Mouse (Mus musculus): ENCODE measurements at regions not wholly inside any gene's neighbourhood (a gene's known extent, or its start where the extent isn't known, plus 50 kb on each side); places are given as distances from the start of the nearest gene placed in this dataset.

DNA sequence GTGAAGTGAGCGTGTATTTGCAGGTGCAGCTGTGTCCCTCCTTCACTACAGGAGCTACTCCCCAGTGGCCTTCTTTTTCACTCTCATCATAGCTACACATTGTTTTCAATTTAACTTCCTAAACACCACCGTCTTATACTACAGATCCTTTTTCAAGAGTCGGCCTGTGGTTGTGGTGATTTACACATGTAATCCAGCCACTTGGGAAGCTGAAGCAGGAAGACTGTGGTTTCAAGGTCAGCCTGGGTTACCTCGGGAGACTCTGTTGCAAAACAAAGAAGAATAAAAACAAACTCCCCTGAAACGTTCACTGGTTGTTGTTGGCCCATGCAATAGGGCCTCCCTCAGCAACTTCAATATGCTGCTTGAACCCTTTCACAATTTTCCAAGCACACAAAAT lies 153.8 kb upstream of the Kcnh8 start:
- DNase-seq (ENCODE audit: low spot score) = no peak

DNA sequence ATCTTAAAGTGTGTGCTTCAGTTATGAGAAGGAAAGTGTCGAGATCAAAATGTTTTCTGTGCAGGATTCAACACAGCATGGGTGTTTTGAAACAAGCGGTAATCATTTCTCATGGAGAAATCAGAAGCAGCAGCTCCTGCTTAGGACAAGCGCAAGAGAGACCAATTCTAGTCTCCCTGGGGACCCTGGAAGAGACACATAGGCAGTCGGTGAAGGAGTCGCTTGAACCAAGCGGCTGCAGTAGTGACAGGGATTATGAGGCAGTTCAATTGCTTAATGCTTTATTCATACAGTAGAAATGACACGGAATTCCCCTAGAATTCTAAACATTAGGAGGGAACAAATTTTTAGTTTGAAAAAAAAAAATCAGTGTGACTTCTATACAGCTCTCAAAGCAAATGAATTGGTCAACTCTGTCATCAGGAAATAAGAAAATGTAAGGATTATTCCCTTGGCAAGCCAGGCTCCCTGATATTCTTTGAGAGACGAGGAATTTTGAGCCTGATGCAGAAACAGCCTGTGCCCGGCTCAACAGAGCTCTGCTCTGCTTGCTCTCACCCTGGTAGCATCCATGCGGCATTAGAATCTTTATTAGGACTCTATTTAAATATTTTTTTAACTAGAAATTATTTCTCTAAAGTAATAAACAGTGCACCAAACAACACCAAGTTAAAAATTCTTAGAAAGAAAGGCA lies 143.1 kb upstream of the Kcnh8 start:
- no peak for DNase-seq (ENCODE audit: low spot score)

DNA sequence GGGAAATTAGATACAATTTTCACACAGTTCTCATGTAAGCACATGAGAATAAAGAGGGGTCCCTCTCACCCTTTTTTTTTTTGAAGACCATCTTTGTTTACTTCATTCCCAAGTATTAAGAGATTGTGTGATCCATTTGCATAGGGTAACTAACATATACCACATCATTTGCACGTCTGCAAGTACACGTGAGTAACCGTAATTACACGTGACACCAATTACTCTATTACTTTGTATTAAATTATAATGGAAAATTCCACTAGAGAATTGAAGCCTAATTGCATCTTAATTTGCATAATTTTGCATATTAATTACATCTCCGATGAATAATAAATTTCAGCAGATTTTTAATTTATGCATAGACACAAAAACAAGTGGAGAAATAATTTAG lies 142.5 kb upstream of the Kcnh8 start:
- no peak for DNase-seq (ENCODE audit: low spot score)

DNA sequence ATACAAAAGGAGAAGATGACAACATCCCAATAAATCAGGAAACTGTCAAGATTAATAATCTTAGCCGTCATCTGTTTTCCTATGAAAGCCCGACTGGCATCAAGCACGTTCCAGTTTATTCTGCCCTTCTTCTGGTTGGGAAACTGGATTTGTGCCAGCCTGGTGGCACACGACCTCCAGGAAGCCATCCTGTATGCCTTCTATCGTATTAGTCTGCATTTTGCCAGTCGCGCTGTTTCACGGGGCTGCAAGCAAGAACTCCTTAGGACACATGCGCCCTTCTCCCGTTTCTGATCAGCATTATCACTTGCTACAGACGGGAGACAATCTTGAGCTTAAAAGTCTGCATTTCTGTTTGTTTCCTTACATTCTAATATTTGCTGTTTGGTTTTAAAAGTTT lies 141.2 kb upstream of the Kcnh8 start:
- no peak for DNase-seq (ENCODE audit: low spot score)

DNA sequence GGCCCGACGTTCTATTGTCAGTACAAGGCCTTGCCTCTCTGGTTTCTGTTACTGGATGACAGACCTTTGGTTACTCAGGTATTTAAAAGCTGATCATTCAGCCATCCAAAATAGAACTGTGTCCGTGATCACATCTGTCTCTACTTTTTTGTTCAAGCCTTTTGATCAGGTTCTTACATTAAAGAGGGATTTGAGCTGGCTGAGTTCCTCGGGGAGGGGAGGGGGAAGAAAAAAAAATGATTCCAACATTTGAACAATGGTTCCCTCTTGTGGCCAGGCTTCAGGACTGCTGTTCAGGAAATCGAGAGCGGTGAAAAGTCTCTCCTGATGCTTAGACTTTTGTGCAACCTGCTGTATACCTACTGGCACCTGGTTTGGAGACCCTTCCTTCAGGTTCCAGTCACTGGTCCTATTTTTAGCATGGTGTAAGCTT lies 140.8 kb upstream of the Kcnh8 start:
- DNase-seq (ENCODE audit: low spot score) = peak; percentile 33

DNA sequence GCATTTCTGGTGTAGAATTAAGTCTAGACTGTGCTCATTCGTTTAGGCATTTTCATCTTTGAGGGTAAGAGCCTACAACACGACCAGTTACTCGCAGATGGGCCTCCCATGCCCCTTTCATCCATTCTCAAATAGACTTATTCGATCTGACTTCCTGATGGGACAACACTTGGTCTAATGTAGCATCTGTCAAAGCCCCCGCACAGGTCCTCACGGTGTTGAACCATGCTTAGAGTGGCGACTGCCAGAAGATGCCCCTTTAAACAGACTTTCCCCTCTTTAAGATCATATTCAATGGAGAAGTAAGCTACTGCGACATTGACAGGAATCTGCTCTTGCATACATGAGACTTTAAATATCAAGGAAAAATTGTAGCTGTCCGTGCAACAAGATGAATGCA lies 140.1 kb upstream of the Kcnh8 start:
- no peak for DNase-seq (ENCODE audit: low spot score)

DNA sequence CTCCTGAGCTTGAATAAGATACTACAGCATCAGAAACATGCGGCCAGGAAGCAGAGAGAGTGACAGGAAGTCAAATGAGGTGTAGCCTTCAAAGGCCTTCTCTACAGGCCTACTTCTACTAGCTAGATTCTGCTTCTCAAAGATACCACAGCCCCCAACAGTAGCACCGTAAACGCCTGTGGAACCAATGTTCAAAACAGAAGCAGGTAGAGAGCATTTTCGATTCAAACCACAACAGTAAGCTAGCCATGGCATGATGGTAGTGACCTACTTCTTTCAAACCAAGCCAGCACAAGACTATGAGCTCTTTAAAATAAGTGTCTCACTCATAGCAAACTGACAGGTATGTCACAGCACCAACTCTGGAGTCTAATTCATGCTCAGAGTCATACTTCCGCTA lies 134.0 kb upstream of the Kcnh8 start:
- no peak for DNase-seq (ENCODE audit: low spot score)

DNA sequence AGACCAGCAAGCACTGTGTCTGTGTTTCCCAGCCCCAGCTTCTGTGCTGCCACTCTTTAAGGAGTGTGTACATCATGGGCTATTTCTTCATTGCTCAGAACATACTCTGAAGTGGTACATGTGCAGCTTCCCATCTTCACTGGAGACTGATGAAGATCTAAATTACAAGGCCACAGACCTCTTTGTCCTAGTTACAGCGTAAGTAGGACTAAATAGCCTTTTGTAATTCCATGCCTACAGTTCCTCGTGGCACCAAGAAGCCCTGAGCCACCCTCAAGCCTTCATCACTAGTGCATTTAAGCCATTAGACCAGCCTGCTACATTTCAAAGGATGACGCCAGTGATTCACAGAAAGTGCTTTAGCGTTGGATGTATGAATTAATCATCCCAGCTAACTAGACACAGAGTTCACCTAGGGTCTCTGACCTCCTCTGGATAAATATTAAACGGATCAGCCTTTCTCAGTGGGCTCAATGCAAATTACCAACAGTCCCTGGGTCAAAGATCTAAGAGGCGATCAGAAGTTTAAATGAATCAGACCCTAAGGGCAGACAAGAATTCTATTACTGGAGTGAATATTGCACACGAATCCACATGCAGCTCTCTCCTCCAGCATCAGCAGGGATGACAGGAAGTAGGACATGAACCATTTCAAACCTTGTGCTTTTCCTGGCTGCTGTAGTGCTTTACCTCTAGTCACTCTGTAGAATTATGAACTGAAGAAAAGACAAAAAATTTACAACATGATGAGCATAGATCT lies 123.0 kb upstream of the Kcnh8 start:
- no peak for DNase-seq (ENCODE audit: low spot score)

DNA sequence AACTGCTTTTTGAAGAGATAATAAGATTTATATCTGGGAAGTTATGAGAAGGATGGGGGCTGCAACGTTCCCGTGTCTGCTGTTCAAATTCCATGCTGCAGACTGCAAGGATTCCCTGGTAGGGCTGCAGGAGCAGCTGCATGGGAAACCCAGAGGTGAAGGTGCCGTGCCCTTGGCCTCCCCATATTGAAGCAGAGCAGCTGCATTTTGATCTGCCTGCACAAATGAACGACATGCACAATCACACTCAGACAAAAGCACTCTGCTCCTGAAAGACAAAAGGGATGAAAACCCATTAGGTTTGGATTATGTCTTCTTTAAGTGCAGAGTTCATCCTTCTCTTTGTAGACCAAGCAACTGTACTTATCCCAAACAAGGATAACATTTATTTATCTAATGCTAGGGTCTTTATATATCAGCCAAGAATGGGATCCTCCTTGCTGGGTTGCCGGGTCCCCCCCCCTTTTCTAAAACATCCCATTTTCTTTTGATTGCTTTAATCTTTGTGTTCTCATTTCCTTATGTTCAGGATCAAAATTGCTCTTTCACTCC lies 122.3 kb upstream of the Kcnh8 start:
- DNase-seq (ENCODE audit: low spot score) = no peak

DNA sequence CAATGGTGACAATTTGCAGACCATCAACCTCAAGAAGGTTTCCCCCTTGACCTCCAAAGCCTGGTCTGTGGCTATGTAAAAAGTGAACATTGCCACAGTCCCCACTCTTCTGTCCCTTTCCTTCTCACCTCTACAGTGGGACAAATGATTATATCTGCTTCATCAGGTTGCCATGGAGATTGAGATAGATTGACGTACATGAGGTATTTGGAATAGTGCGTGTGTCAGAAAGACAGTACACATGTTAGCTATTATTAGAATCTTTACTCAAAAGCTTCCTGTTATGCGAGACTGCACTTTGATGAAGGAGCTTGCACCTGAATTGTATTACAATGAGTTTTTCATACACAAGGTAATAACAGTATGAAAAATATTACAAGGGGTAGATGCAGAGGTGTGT lies 95.7 kb upstream of the Kcnh8 start:
- DNase-seq (ENCODE audit: low spot score) = no peak

DNA sequence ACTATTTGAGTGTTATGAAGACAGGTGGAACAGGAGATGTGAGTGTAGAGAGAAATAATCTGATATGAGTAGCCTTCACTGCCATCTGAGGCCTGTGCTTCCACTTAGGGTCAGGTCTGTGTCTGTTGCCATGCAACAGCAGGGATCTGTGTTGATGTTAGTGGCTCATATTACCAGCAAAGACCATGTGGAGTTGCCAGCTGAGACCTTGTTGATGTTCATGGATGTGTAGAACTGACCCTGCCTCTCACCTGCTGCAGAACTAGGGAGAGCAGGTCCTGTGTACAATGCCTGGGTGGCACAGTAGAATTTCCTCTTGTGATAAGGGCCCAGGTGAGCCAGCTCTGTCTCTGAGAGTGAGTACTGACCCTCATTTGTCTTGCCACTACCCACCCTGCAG lies 72.2 kb upstream of the Kcnh8 start:
- DNase-seq (ENCODE audit: low spot score) = no peak

Data from left cerebral cortex, adult 11 months (tissue).